Mouse (Mus musculus): ENCODE results near the gene Cst6.

- TF ChIP-seq CTCF (IDR thresholded peaks at IDR 0.05; ENCODE audit: extremely low read depth, insufficient read depth, insufficient read length, insufficient replicate concordance): peak; percentile 8; the same call in 1 of the 2 replicates
- TF ChIP-seq POLR2A (IDR thresholded peaks at IDR 0.05; ENCODE audit: low read depth, low read length): no peak
These were observed 43.1 kb downstream of the Cst6 start for GRCm38 (mm10) chr19:5306279-5306678.
